Mouse (Mus musculus) myocyte (in vitro differentiated cells): ENCODE data around the gene Rnf41.
A peak's percentile ranks its signal among the peaks of the same experiment; 100 is the strongest.

Experiments
- MAX ChIP-seq: IDR thresholded peaks from one replicate; pipeline ENCODE4 v1.6.1; 2011; ENCODE audit warnings: low read depth, mild to moderate bottlenecking, control low read depth
- MYOG ChIP-seq, 3 experiments: IDR thresholded peaks; one replicate each; pipeline ENCODE4 v1.6.1; 2011; ENCODE audit warnings: control low read depth in 2 of 3, low read depth in 2 of 3, mild to moderate bottlenecking in 2 of 3; ENCODE audit not compliant: insufficient read length in 2 of 3, control insufficient read depth in 1 of 3, insufficient read depth in 1 of 3
- POLR2A ChIP-seq: IDR thresholded peaks from one replicate; pipeline ENCODE4 v1.6.1; 2011; ENCODE audit warnings: low read depth, mild to moderate bottlenecking, control low read depth, moderate library complexity; ENCODE audit not compliant: insufficient read length
- POLR2AphosphoS2 ChIP-seq: IDR thresholded peaks from one replicate; pipeline ENCODE4 v1.6.1; 2011; ENCODE audit warnings: low read depth, control low read depth; ENCODE audit not compliant: insufficient read length
- REST ChIP-seq: IDR thresholded peaks from one replicate; pipeline ENCODE4 v1.6.1; 2011; ENCODE audit warnings: mild to moderate bottlenecking, control low read depth, moderate library complexity; ENCODE audit not compliant: insufficient read depth, insufficient read length
- SRF ChIP-seq: IDR thresholded peaks from one replicate; pipeline ENCODE4 v1.6.1; 2011; ENCODE audit warnings: low read depth; ENCODE audit not compliant: control insufficient read depth, insufficient read length
- TCF12 ChIP-seq: IDR thresholded peaks from one replicate; pipeline ENCODE4 v1.6.1; 2011; ENCODE audit warnings: mild to moderate bottlenecking, control low read depth; ENCODE audit not compliant: poor library complexity, insufficient read depth, severe bottlenecking
- USF1 ChIP-seq: IDR thresholded peaks from one replicate; pipeline ENCODE4 v1.6.1; 2011; ENCODE audit warnings: low read depth, mild to moderate bottlenecking, control low read depth, moderate library complexity

GRCm38 (mm10) chr10:128441324-128442119 is 30.1 kb downstream of the Rnf41 start:
- TF ChIP-seq MAX (no peak), POLR2A (no peak), USF1 (no peak), SRF (no peak), REST (no peak), TCF12 (no peak), MYOG (IDR thresholded peaks at IDR 0.05; ENCODE audit: control insufficient read depth in 1 of 3, insufficient read depth in 1 of 3, insufficient read length in 2 of 3, low read depth in 2 of 3) (no peak), POLR2AphosphoS2 (peak; percentile 64)
